Mouse (Mus musculus) MEL (cell line): ENCODE data around the gene Cacng3.

Experiments used
- CTCF ChIP-seq, 3 experiments: IDR thresholded peaks in 2 of 3; conservative IDR thresholded peaks in 1 of 3; 2 replicates each; pipeline ENCODE4 v1.5.1; 2011 to 2012; ENCODE audit warnings: low read length in 3 of 3, low read depth in 2 of 3, mild to moderate bottlenecking in 2 of 3, improper control_type of control experiment in 1 of 3, inconsistent platforms in 1 of 3, mixed read lengths in 1 of 3, moderate library complexity in 1 of 3; ENCODE audit not compliant: control insufficient read depth in 1 of 3, insufficient read depth in 1 of 3, poor library complexity in 1 of 3, severe bottlenecking in 1 of 3
- HCFC1 ChIP-seq: IDR thresholded peaks from 2 replicates; pipeline ENCODE4 v1.6.1; 2012; ENCODE audit warnings: low read depth, mild to moderate bottlenecking, inconsistent platforms, low read length, improper control_type of control experiment, moderate library complexity
- MAFK ChIP-seq: IDR thresholded peaks from 2 replicates; pipeline ENCODE4 v1.6.1; 2011; ENCODE audit warnings: low read depth, mild to moderate bottlenecking, low read length, improper control_type of control experiment, borderline replicate concordance
- MXI1 ChIP-seq: IDR thresholded peaks from 2 replicates; pipeline ENCODE4 v1.6.1; 2011; ENCODE audit warnings: mild to moderate bottlenecking, low read depth, low read length, improper control_type of control experiment
- RAD21 ChIP-seq: IDR thresholded peaks from 2 replicates; pipeline ENCODE4 v1.6.1; 2011; ENCODE audit warnings: mild to moderate bottlenecking, low read depth, low read length, improper control_type of control experiment

- TF ChIP-seq RAD21 = no peak
- no peak for TF ChIP-seq CTCF (IDR thresholded peaks at IDR 0.05 in 2 of 3, conservative IDR thresholded peaks at IDR 0.05 in 1 of 3; ENCODE audit: control insufficient read depth in 1 of 3, insufficient read depth in 1 of 3, low read depth in 2 of 3, low read length in 3 of 3, poor library complexity in 1 of 3, severe bottlenecking in 1 of 3)
- TF ChIP-seq MAFK = no peak
- TF ChIP-seq MXI1 = no peak
- no peak for TF ChIP-seq HCFC1
Observed at GRCm38 (mm10) chr7:122670873-122671641, 765 bp downstream of the Cacng3 start.
